Mouse (Mus musculus): ENCODE data around the gene Mta3. TPM values are rescaled to one million over a fixed set of nuclear protein-coding genes. Genes with fewer than 3 reads are reported as not detected.

Gene Mta3
- polyA plus RNA-seq (2012; fragmentation: generic; extraction: Trizol): 10 to 100 TPM; 16.9 to 34.9 TPM

DNA sequence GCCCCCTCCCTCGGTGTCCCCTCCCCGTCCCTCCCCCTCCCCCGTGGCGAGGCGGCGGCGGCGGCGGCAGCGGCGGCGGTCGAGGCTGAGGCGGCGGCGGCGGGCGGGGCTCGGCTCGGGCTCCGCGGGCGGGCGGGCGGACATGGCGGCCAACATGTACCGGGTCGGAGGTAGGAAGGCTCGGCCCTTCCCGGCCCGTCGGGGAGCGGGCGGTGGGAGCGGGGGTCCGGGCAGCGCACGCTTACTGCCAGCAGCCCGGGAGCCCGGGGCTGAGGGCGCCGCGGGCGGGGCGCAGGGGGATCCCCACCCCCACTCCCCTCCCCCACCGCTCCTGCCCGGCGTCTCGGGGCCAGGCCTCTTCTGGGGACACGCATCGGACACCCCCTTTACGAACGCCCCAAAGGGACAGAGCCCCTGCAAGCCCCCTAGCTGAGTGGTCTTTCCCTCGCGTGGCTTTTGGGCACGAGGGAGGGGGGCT is at the start of gene Mta3:
Mta3 (plus strand) TSS at position 48 of the 478 bp plus-strand sequence.

DNA sequence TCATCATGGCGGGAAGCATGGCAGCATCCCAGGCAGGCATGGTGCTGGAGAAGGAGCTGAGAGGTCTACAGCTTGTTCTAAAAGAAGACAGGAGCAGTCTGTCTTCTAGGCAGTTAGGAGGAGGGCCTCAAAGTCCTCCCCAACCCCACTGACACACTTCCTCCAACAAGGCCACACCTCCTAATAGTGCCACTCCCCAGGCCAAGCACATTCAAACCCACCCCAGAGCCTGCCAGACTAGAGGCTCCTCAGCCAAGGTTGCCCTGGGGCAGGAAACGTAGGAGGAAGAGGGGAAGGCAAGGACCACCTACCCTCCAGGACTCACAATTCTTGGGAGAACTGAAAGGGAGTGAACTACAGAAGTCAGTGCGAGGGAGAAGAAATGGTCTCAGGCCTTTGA is 141.9 kb downstream of the Mta3 start, which contains the start of gene Haao:
Haao (minus strand) TSS at position 149 of the 400 bp plus-strand sequence.

Other genes starting within 250 kb of the Mta3 start
- gene Cox7a2l, start 188.8 kb upstream of the Mta3 start, polyA plus RNA-seq (2012; fragmentation: generic; extraction: Trizol): 100 to 1,000 TPM; 278 to 284 TPM
- not detected for gene Kcng3, start 74.3 kb upstream of the Mta3 start, polyA plus RNA-seq (2012; fragmentation: generic; extraction: Trizol)
- under 1 TPM; 0.04 to 0.05 TPM for gene Haao, start 141.8 kb downstream of the Mta3 start, polyA plus RNA-seq (2012; fragmentation: generic; extraction: Trizol)

Data from C3H10T1/2 (cell line).